Mouse (Mus musculus): ENCODE measurements around the gene Rab22a. TPM values are rescaled to one million over a fixed set of nuclear protein-coding genes. Genes with fewer than 3 reads are reported as not detected.
A peak's percentile ranks its signal among the peaks of the same experiment; 100 is the strongest.

Gene Rab22a
- polyA plus RNA-seq, 1 experiment from 2014 or later, result 42.0 TPM

- Histone ChIP-seq H3K36me3 (ENCODE audit: control insufficient read depth, insufficient read depth) (no peaks in the 10 kb centered on the region), H3K27me3 (replicated peaks; ENCODE audit: control insufficient read depth, insufficient read depth, low read length) (no peaks in the 10 kb centered on the region), H3K9ac (ENCODE audit: low read depth, low read length) (peak within 1 kb of the TSS; percentile 73), H3K27ac (ENCODE audit: low read depth, low read length) (peak within 1 kb of the TSS; percentile 89), H3K4me3 (ENCODE audit: low read depth, low read length) (peak within 1 kb of the TSS; percentile 78), H3K4me1 (replicated peaks; ENCODE audit: control insufficient read depth, insufficient read depth, low read length) (peaks cover 9% of the 10 kb centered on the region), H3K4me2 (replicated peaks; ENCODE audit: low read depth) (peak within 1 kb of the TSS; percentile 80), H3K9me3 (ENCODE audit: control insufficient read depth) (no peaks in the 10 kb centered on the region)
- peak; percentile 51 for TF ChIP-seq CTCF (IDR thresholded peaks at IDR 0.05; ENCODE audit: low read depth)
- peak; percentile 98 for ATAC-seq
- WGBS, result 2% methylated on average over 69 of the region's 70 CpGs
These were observed 77.8 kb downstream of the Rab22a start, which contains the start of gene Vapb for GRCm38 (mm10) chr2:173737222-173737989. Gene Vapb, plus strand, starts transcription at chr2:173737511.

DNA sequence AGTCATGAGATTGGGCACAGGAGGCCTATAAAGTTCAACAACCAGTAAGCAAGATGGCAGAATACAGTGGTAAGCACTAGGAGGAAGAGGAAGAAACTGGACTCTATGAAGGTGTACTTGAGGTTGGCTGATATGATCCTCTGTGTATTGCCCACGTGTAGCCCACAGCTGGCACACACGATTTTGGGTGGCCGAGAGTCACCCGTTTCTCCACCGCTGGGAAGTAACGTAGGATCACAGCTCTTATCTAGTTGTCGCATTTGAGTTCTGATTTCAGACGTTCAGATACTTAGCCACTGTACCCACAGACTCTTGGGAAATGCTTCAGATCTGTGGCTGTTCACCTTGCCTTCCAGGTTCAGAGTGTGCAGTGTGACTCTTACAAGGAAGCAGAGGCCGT, 78.7 kb downstream of the Rab22a start:
- 0 out of 2 replicates have a peak, but pooled peaks have one; percentile 1 for ATAC-seq
- Histone ChIP-seq H3K27me3 (replicated peaks; ENCODE audit: control insufficient read depth, insufficient read depth, low read length) (no peaks in the 10 kb centered on the region), H3K36me3 (ENCODE audit: control insufficient read depth, insufficient read depth) (no peaks in the 10 kb centered on the region), H3K4me3 (ENCODE audit: low read depth, low read length) (peak overlapping the region; percentile 78), H3K4me1 (replicated peaks; ENCODE audit: control insufficient read depth, insufficient read depth, low read length) (peaks cover 12% of the 10 kb centered on the region), H3K27ac (ENCODE audit: low read depth, low read length) (peak overlapping the region; percentile 89), H3K9me3 (ENCODE audit: control insufficient read depth) (no peaks in the 10 kb centered on the region), H3K4me2 (replicated peaks; ENCODE audit: low read depth) (peak overlapping the region; percentile 80), H3K9ac (ENCODE audit: low read depth, low read length) (0 out of 2 replicates have a peak overlapping the region, but pooled peaks have one; percentile 73)
- TF ChIP-seq CTCF (IDR thresholded peaks at IDR 0.05; ENCODE audit: low read depth), result no peak
- 59% methylated on average over 9 of the region's 9 CpGs for WGBS

DNA sequence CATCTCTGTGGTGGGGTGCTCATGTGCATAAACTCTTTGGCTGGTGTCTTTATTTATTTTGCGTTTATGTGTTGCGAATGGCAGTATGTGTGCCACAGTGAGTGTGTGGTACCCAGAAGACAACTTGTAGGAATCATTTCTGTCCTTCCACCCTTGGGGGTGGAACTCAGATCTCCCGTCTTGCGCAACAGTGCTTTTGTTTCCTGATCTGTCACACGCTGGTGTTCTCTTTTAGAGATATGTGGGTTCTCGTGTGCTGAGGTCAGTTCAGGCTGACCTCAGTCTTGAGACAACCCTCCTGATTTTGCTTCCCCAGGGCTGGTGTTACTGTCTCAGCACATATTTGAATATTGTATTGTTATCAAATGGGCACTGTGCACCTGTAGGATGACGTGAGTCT, 79.5 kb downstream of the Rab22a start:
- no peak overlapping the region for H3K4me3 ChIP-seq (ENCODE audit: low read depth, low read length)
- no peak overlapping the region for H3K9ac ChIP-seq (ENCODE audit: low read depth, low read length)
- no peak overlapping the region for H3K4me2 ChIP-seq (replicated peaks; ENCODE audit: low read depth)
- no peaks in the 10 kb centered on the region for H3K36me3 ChIP-seq (ENCODE audit: control insufficient read depth, insufficient read depth)
- ATAC-seq, result no peak
- H3K27ac ChIP-seq (ENCODE audit: low read depth, low read length), result no peak overlapping the region
- H3K4me1 ChIP-seq (replicated peaks; ENCODE audit: control insufficient read depth, insufficient read depth, low read length), result peaks cover 12% of the 10 kb centered on the region
- no peaks in the 10 kb centered on the region for H3K27me3 ChIP-seq (replicated peaks; ENCODE audit: control insufficient read depth, insufficient read depth, low read length)
- 71% methylated on average over 7 of the region's 7 CpGs for WGBS
- no peaks in the 10 kb centered on the region for H3K9me3 ChIP-seq (ENCODE audit: control insufficient read depth)
- TF ChIP-seq CTCF (IDR thresholded peaks at IDR 0.05; ENCODE audit: low read depth), result no peak

DNA sequence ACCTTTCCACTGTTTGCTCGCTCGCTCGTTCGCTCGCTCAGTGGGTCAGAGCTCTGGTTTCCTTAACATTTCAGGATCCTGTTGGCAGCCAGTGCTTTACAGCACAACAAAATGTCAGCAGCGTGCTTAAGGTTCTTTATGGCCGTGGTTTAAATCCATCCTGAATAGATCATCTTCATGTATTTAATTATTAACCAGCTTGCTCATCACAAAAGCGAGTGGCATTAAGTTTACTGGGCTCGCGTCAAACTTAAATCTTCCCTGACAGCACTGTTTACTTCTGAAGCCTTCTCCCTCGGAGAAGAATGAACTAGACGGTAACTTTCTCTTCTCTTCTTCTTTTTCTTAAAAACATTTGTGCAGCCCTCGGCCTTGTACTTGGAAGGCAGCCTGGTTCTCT, 82.5 kb downstream of the Rab22a start:
- H3K27ac ChIP-seq (ENCODE audit: low read depth, low read length), result peak overlapping the region; percentile 16
- peaks cover 18% of the 10 kb centered on the region for H3K4me1 ChIP-seq (replicated peaks; ENCODE audit: control insufficient read depth, insufficient read depth, low read length)
- peak overlapping the region; percentile 33 for H3K4me2 ChIP-seq (replicated peaks; ENCODE audit: low read depth)

DNA sequence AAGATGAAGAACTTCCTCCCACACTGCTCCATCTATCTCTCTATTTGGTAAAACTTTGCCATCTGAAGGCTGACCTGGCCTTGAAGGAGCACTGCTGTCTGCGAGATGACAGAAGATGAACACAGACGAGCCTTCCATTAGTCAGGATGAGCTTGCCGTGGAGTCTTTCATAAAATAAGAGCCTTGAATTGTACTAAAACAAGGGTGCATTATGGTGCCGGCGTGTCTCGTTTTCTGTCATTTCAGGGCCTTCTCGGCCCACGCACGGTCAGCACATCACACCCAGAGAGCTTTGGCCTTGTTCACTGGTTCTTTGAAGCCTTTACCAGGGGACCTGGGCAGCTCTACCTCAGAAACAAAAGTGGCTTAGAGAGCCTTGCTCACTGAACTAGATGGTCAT, 83.2 kb downstream of the Rab22a start:
- Histone ChIP-seq H3K4me1 (replicated peaks; ENCODE audit: control insufficient read depth, insufficient read depth, low read length) (peaks cover 18% of the 10 kb centered on the region), H3K4me2 (replicated peaks; ENCODE audit: low read depth) (no peak overlapping the region; the same call in 1 of the 2 replicates), H3K36me3 (ENCODE audit: control insufficient read depth, insufficient read depth) (no peaks in the 10 kb centered on the region), H3K27me3 (replicated peaks; ENCODE audit: control insufficient read depth, insufficient read depth, low read length) (no peaks in the 10 kb centered on the region), H3K4me3 (ENCODE audit: low read depth, low read length) (no peak overlapping the region), H3K9me3 (ENCODE audit: control insufficient read depth) (no peaks in the 10 kb centered on the region), H3K9ac (ENCODE audit: low read depth, low read length) (no peak overlapping the region), H3K27ac (ENCODE audit: low read depth, low read length) (no peak overlapping the region)
- no peak for ATAC-seq
- 63% methylated on average over 9 of the region's 9 CpGs for WGBS
- no peak for TF ChIP-seq CTCF (IDR thresholded peaks at IDR 0.05; ENCODE audit: low read depth)

More for the DNA sequence above, 82.5 kb downstream of the Rab22a start:
- 0 out of 2 replicates have a peak overlapping the region, but pooled peaks have one; percentile 2 for H3K9ac ChIP-seq (ENCODE audit: low read depth, low read length)
- no peak for ATAC-seq
- no peaks in the 10 kb centered on the region for H3K36me3 ChIP-seq (ENCODE audit: control insufficient read depth, insufficient read depth)
- no peaks in the 10 kb centered on the region for H3K27me3 ChIP-seq (replicated peaks; ENCODE audit: control insufficient read depth, insufficient read depth, low read length)
- 29% methylated on average over 13 of the region's 13 CpGs for WGBS
- TF ChIP-seq CTCF (IDR thresholded peaks at IDR 0.05; ENCODE audit: low read depth), result no peak
- H3K4me3 ChIP-seq (ENCODE audit: low read depth, low read length), result no peak overlapping the region
- H3K9me3 ChIP-seq (ENCODE audit: control insufficient read depth), result no peaks in the 10 kb centered on the region

GRCm38 (mm10) chr2:173744070-173744815, 84.7 kb downstream of the Rab22a start:
- no peak overlapping the region for H3K4me2 ChIP-seq (replicated peaks; ENCODE audit: low read depth)
- no peak overlapping the region for H3K4me3 ChIP-seq (ENCODE audit: low read depth, low read length)
- ATAC-seq, result peak; percentile 34; the same call in 1 of the 2 replicates
- no peak overlapping the region for H3K9ac ChIP-seq (ENCODE audit: low read depth, low read length)
- H3K4me1 ChIP-seq (replicated peaks; ENCODE audit: control insufficient read depth, insufficient read depth, low read length), result peaks cover 18% of the 10 kb centered on the region
- no peaks in the 10 kb centered on the region for H3K36me3 ChIP-seq (ENCODE audit: control insufficient read depth, insufficient read depth)
- 79% methylated on average over 7 of the region's 7 CpGs for WGBS
- H3K9me3 ChIP-seq (ENCODE audit: control insufficient read depth), result no peaks in the 10 kb centered on the region
- no peak for TF ChIP-seq CTCF (IDR thresholded peaks at IDR 0.05; ENCODE audit: low read depth)
- no peaks in the 10 kb centered on the region for H3K27me3 ChIP-seq (replicated peaks; ENCODE audit: control insufficient read depth, insufficient read depth, low read length)
- H3K27ac ChIP-seq (ENCODE audit: low read depth, low read length), result no peak overlapping the region

Data from intestine, postnatal 0 days (tissue).